Comparison of ENCODE assay signal across 26 mouse cellular contexts in the genomic region with DNA sequence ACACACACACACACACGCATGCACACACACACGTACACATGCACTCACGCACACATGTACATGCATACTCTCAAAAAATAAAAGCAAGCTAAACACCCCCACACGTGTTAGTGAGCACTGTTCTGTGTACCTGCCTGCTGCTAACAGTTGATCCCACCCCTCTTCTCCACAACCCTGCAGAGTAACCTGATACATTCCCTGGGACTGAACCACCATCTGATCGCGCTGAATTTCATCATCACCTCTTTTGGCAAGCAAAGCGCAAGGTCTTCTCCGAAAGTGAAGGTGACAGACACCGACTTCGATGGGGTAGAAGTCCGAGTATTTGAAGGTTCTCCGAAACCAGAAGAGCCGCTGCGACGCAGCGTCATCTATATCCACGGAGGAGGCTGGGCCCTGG.
"Had no signal": no experiment of that assay in that cellular context is flagged by ENCODE, and none has a peak within 500 bp of the region (broad histone marks: within the 10 kb centered on the region; RNA-seq: fewer than 3 reads in every experiment).

No protein-coding gene starts in this region.

- H3K27ac ChIP-seq: heart, adult 2 months; heart, embryonic 13.5 days; heart, embryonic 15.5 days; hindbrain, embryonic 13.5 days; hindbrain, embryonic 15.5 days; hindbrain, postnatal 0 days; kidney, embryonic 15.5 days; kidney, postnatal 0 days; limb, embryonic 13.5 days; limb, embryonic 15.5 days; liver, embryonic 14.5 days had no signal

- H3K27me3 ChIP-seq: heart, embryonic 13.5 days; heart, embryonic 15.5 days; hindbrain, embryonic 13.5 days; hindbrain, embryonic 15.5 days; kidney, embryonic 15.5 days; limb, embryonic 13.5 days; limb, embryonic 15.5 days had no signal

- H3K4me3 ChIP-seq: heart, adult 2 months; heart, embryonic 13.5 days; heart, embryonic 15.5 days; hindbrain, embryonic 13.5 days; hindbrain, embryonic 15.5 days; kidney, embryonic 15.5 days; limb, embryonic 13.5 days; limb, embryonic 15.5 days had no signal

- H3K9ac ChIP-seq: heart, embryonic 13.5 days; heart, embryonic 15.5 days; hindbrain, embryonic 13.5 days; hindbrain, embryonic 15.5 days; kidney, embryonic 15.5 days; limb, embryonic 13.5 days; limb, embryonic 15.5 days; liver, embryonic 14.5 days had no signal

- DNase-seq: gastrocnemius, postnatal 14 days; gastrocnemius, postnatal 36 days; heart, adult 11 months; heart, adult 2 months; heart, postnatal 14 days; heart, postnatal 36 days; kidney, adult 11 months; kidney, adult 2 months; kidney, adult 9 months; kidney, postnatal 14 days; kidney, postnatal 36 days; layer of hippocampus, adult 9-11 months; layer of hippocampus, postnatal 36 days; left cerebral cortex, postnatal 4 days had no signal

- H3K9me3 ChIP-seq: heart, embryonic 13.5 days; heart, embryonic 15.5 days; hindbrain, embryonic 13.5 days; hindbrain, embryonic 15.5 days; kidney, embryonic 15.5 days; limb, embryonic 13.5 days; limb, embryonic 15.5 days had no signal

- H3K4me2 ChIP-seq: heart, embryonic 11.5 days; heart, embryonic 13.5 days; heart, embryonic 15.5 days; hindbrain, embryonic 13.5 days; hindbrain, embryonic 15.5 days; kidney, embryonic 15.5 days; limb, embryonic 13.5 days; limb, embryonic 15.5 days had no signal

- ATAC-seq: hindbrain, postnatal 0 days; intestine, embryonic 16.5 days had no signal

- H3K4me1 ChIP-seq: heart, embryonic 13.5 days; heart, embryonic 15.5 days; hindbrain, embryonic 13.5 days; hindbrain, embryonic 15.5 days; kidney, embryonic 15.5 days; limb, embryonic 13.5 days; limb, embryonic 15.5 days had no signal

- H3K36me3 ChIP-seq: hindbrain, embryonic 15.5 days; kidney, embryonic 15.5 days; limb, embryonic 13.5 days; limb, embryonic 15.5 days had no signal
